Mouse (Mus musculus) stomach, embryonic 14.5 days (tissue): ENCODE data around the gene Xrcc3. TPM values are rescaled to one million over a fixed set of nuclear protein-coding genes. Genes with fewer than 3 reads are reported as not detected.

Experiments
- ATAC-seq: fragments of 200-750 bp; cut with Nextera tagmentation; 2 replicates; pipeline ENCODE4 v1.8.0; 2017; ENCODE audit warnings: low read depth, moderate TSS enrichment; ENCODE audit not compliant: insufficient number of reproducible peaks, insufficient read depth, low FRiP score
- H3K27ac ChIP-seq: fragments of 300-500 bp; sonication (generic); 2 replicates; pipeline ENCODE4 v1.5.1; 2014; ENCODE audit warnings: mild to moderate bottlenecking, low read length, moderate library complexity, mixed read lengths
- H3K27me3 ChIP-seq: fragments of 300-500 bp; sonication (generic); 2 replicates; pipeline ENCODE4 v1.6.1; 2014; ENCODE audit warnings: low read length, control low read depth, mixed read lengths; ENCODE audit not compliant: control insufficient read depth, insufficient read depth
- H3K36me3 ChIP-seq: fragments of 300-500 bp; sonication (generic); 2 replicates; pipeline ENCODE4 v1.6.1; 2014; ENCODE audit warnings: mild to moderate bottlenecking, control low read depth, low read length, moderate library complexity, mixed read lengths; ENCODE audit not compliant: control insufficient read depth, insufficient read depth
- H3K4me1 ChIP-seq: fragments of 300-500 bp; sonication (generic); 2 replicates; pipeline ENCODE4 v1.6.1; 2014; ENCODE audit warnings: low read length, control low read depth, mixed read lengths; ENCODE audit not compliant: control insufficient read depth, insufficient read depth
- H3K4me2 ChIP-seq: fragments of 300-500 bp; sonication (generic); replicated peaks from 2 replicates; pipeline ENCODE4 v1.6.1; 2014; ENCODE audit warnings: low read depth, low read length, control low read depth
- H3K4me3 ChIP-seq: fragments of 300-500 bp; sonication (generic); 2 replicates; pipeline ENCODE4 v1.5.1; 2014; ENCODE audit warnings: low read depth, low read length, control low read depth
- H3K9ac ChIP-seq: fragments of 300-500 bp; sonication (generic); replicated peaks from 2 replicates; pipeline ENCODE4 v1.6.1; 2014; ENCODE audit warnings: low read depth, mild to moderate bottlenecking, control low read depth, low read length, moderate library complexity, mixed read lengths
- H3K9me3 ChIP-seq: fragments of 300-500 bp; sonication (generic); 2 replicates; pipeline ENCODE4 v1.6.1; 2016; ENCODE audit warnings: low read depth, low read length, control low read depth; ENCODE audit not compliant: control insufficient read depth
- WGBS: fragments of 180-500 bp; shearing (Covaris S2); extraction: QIAGEN DNeasy Blood & Tissue Kit; methylation state at CpG from one replicate; pipeline ENCODE4 v1.1.7; 2014; 5-methylcytosine and 5-hydroxymethylcytosine counted together
- polyA plus RNA-seq: library from polyadenylated mRNA; unstranded; fragments of >200 nt; fragmentation: Nextera tagmentation; extraction: Ambion mirVana; gene quantifications from 2 replicates; pipeline ENCODE4 v1.2.1, GENCODE M21; 2014

Gene Xrcc3
- polyA plus RNA-seq, 1 experiment from 2014 or later: 15.4 TPM

GRCm38 (mm10) chr12:111812611-111813010 is 1.1 kb downstream of the Xrcc3 start:
- 67% methylated on average over 12 of the region's 12 CpGs for WGBS
- Histone ChIP-seq H3K27me3 (no peaks in the 10 kb centered on the region), H3K27ac (no peak overlapping the region), H3K4me3 (peak overlapping the region; percentile 69), H3K4me2 (peak overlapping the region; percentile 82), H3K36me3 (peaks cover 11% of the 10 kb centered on the region), H3K9me3 (no peaks in the 10 kb centered on the region), H3K9ac (peak overlapping the region; percentile 46), H3K4me1 (peaks cover 37% of the 10 kb centered on the region)
- no peak for ATAC-seq

GRCm38 (mm10) chr12:111812075-111812474 is 1.6 kb downstream of the Xrcc3 start:
- no peak overlapping the region for H3K9ac ChIP-seq
- no peaks in the 10 kb centered on the region for H3K27me3 ChIP-seq
- no peak for ATAC-seq
- no peaks in the 10 kb centered on the region for H3K9me3 ChIP-seq
- WGBS: 90% methylated on average over 13 of the region's 13 CpGs
- H3K36me3 ChIP-seq: peaks cover 14% of the 10 kb centered on the region
- H3K4me3 ChIP-seq: no peak overlapping the region
- H3K27ac ChIP-seq: no peak overlapping the region
- H3K4me1 ChIP-seq: peaks cover 35% of the 10 kb centered on the region
- H3K4me2 ChIP-seq: no peak overlapping the region

- no peaks in the 10 kb centered on the region for H3K27me3 ChIP-seq
- H3K27ac ChIP-seq: peak overlapping the region; percentile 27; the same call in 1 of the 2 replicates
- no peak overlapping the region for H3K4me2 ChIP-seq
- H3K36me3 ChIP-seq: peaks cover 30% of the 10 kb centered on the region
- H3K9ac ChIP-seq: no peak overlapping the region
- WGBS: 5% methylated on average over 9 of the region's 9 CpGs
- no peak overlapping the region for H3K4me3 ChIP-seq
- ATAC-seq: peak; percentile 43
- H3K9me3 ChIP-seq: no peaks in the 10 kb centered on the region
- H3K4me1 ChIP-seq: peaks cover 14% of the 10 kb centered on the region
Observed at GRCm38 (mm10) chr12:111809762-111810161, 3.9 kb downstream of the Xrcc3 start.

GRCm38 (mm10) chr12:111808775-111809174 is 4.9 kb downstream of the Xrcc3 start:
- Histone ChIP-seq H3K4me2 (no peak overlapping the region), H3K36me3 (peaks cover 37% of the 10 kb centered on the region), H3K9me3 (no peaks in the 10 kb centered on the region), H3K27ac (no peak overlapping the region), H3K4me1 (peaks cover 14% of the 10 kb centered on the region), H3K4me3 (no peak overlapping the region), H3K9ac (no peak overlapping the region), H3K27me3 (no peaks in the 10 kb centered on the region)
- WGBS: 86% methylated on average over 6 of the region's 6 CpGs
- no peak for ATAC-seq

- H3K9ac ChIP-seq: no peak overlapping the region
- no peaks in the 10 kb centered on the region for H3K4me1 ChIP-seq
- H3K27me3 ChIP-seq: no peaks in the 10 kb centered on the region
- H3K4me3 ChIP-seq: no peak overlapping the region
- no peak overlapping the region for H3K27ac ChIP-seq
- 69% methylated on average over 5 of the region's 5 CpGs for WGBS
- no peaks in the 10 kb centered on the region for H3K9me3 ChIP-seq
- ATAC-seq: peak; percentile 39
- H3K4me2 ChIP-seq: no peak overlapping the region
- H3K36me3 ChIP-seq: peaks cover 70% of the 10 kb centered on the region
Observed at GRCm38 (mm10) chr12:111803538-111803937, 10.1 kb downstream of the Xrcc3 start.

GRCm38 (mm10) chr12:111800459-111801183 is 13.1 kb downstream of the Xrcc3 start:
- ATAC-seq: no peak
- whole genome bisulfite sequencing: 85% methylated on average over 10 of the region's 10 CpGs
- H3K9ac ChIP-seq: no peak overlapping the region
- no peak overlapping the region for H3K4me3 ChIP-seq
- H3K36me3 ChIP-seq: peaks cover 72% of the 10 kb centered on the region
- no peak overlapping the region for H3K27ac ChIP-seq
- H3K4me2 ChIP-seq: no peak overlapping the region
- no peaks in the 10 kb centered on the region for H3K9me3 ChIP-seq
- no peaks in the 10 kb centered on the region for H3K4me1 ChIP-seq
- no peaks in the 10 kb centered on the region for H3K27me3 ChIP-seq

- WGBS: 92% methylated on average over 13 of the region's 13 CpGs
- ATAC-seq: no peak
- no peaks in the 10 kb centered on the region for H3K27me3 ChIP-seq
- H3K4me3 ChIP-seq: no peak overlapping the region
- H3K4me1 ChIP-seq: no peaks in the 10 kb centered on the region
- no peak overlapping the region for H3K4me2 ChIP-seq
- H3K9ac ChIP-seq: no peak overlapping the region
- peaks cover 79% of the 10 kb centered on the region for H3K36me3 ChIP-seq
- no peak overlapping the region for H3K27ac ChIP-seq
- H3K9me3 ChIP-seq: no peaks in the 10 kb centered on the region
Observed at GRCm38 (mm10) chr12:111798493-111798892, 15.2 kb downstream of the Xrcc3 start.

GRCm38 (mm10) chr12:111797251-111797650 is 16.4 kb downstream of the Xrcc3 start:
- no peaks in the 10 kb centered on the region for H3K4me1 ChIP-seq
- H3K9me3 ChIP-seq: no peaks in the 10 kb centered on the region
- H3K9ac ChIP-seq: no peak overlapping the region
- 82% methylated on average over 8 of the region's 8 CpGs for WGBS
- no peaks in the 10 kb centered on the region for H3K27me3 ChIP-seq
- no peak overlapping the region for H3K4me2 ChIP-seq
- no peak overlapping the region for H3K27ac ChIP-seq
- peaks cover 73% of the 10 kb centered on the region for H3K36me3 ChIP-seq
- ATAC-seq: no peak
- no peak overlapping the region for H3K4me3 ChIP-seq
